In genomic region chr1:90239336-90240225, GRCm38 (mm10) we compare ENCODE assay signal across 15 mouse cellular contexts. TPM values are rescaled to one million over a fixed set of nuclear protein-coding genes. Genes with fewer than 3 reads are reported as not detected.
DNase-seq lines count a peak whose midpoint lies in the region; ATAC-seq lines count a peak whose summit lies in the region.
"Had no signal": no experiment of that assay in that cellular context is flagged by ENCODE, and none has a peak within 500 bp of the region (broad histone marks: within the 10 kb centered on the region; RNA-seq: fewer than 3 reads in every experiment).

No protein-coding gene starts in this region.

- ATAC-seq in heart, embryonic 12.5 days (ENCODE audit: insufficient number of reproducible peaks, low FRiP score), result no peak
- no peak for ATAC-seq in liver, embryonic 15.5 days (ENCODE audit: insufficient read depth)
- ATAC-seq: hindbrain, postnatal 0 days; intestine, postnatal 0 days had no signal

- 82% methylated on average over 16 of the region's 16 CpGs for WGBS in heart, embryonic 12.5 days
- WGBS in liver, embryonic 15.5 days (ENCODE audit: insufficient replicate concordance), result 77% methylated on average over 16 of the region's 16 CpGs

- peaks cover 49% of the 10 kb centered on the region for H3K4me1 ChIP-seq in heart, embryonic 12.5 days (replicated peaks)
- H3K4me1 ChIP-seq in liver, embryonic 15.5 days (replicated peaks), result peaks cover 53% of the 10 kb centered on the region
- H3K4me1 ChIP-seq: stomach, embryonic 15.5 days had no signal

- intact Hi-C loops in heart, postnatal 10 days (cut with DNase I), result loop anchor here (2.0 kb wide), 1 partner anchor 31 kb away; no protein-coding TSS in a partner anchor
- intact Hi-C loops in left cerebral cortex, postnatal 14 days (cut with DNase I), result no loop called here

- no peaks in the 10 kb centered on the region for H3K27me3 ChIP-seq in heart, embryonic 12.5 days (replicated peaks)
- peaks cover 26% of the 10 kb centered on the region; the same call in 1 of the 2 replicates for H3K27me3 ChIP-seq in liver, embryonic 15.5 days
- H3K27me3 ChIP-seq: forebrain, embryonic 12.5 days; stomach, embryonic 15.5 days had no signal

- peak overlapping the region; percentile 16; the same call in 1 of the 2 replicates for H3K4me2 ChIP-seq in heart, embryonic 12.5 days
- H3K4me2 ChIP-seq in liver, embryonic 15.5 days, result 0 out of 2 replicates have a peak overlapping the region, but pooled peaks have one; percentile 20
- H3K4me2 ChIP-seq: forebrain, embryonic 12.5 days; midbrain, embryonic 11.5 days; stomach, embryonic 15.5 days had no signal

- no peaks in the 10 kb centered on the region for H3K9me3 ChIP-seq in heart, embryonic 12.5 days (replicated peaks)
- H3K9me3 ChIP-seq in liver, embryonic 15.5 days (replicated peaks), result no peaks in the 10 kb centered on the region
- H3K9me3 ChIP-seq: embryonic facial prominence, embryonic 10.5 days; forebrain, embryonic 12.5 days; stomach, embryonic 15.5 days had no signal

- no peak for DNase-seq in heart, postnatal 10 days
- DNase-seq in adrenal gland, adult 2 months, result peak; percentile 87
- DNase-seq in adrenal gland, postnatal 10 days, result peak; percentile 63
- DNase-seq in cerebellum, adult 9-10 months, result no peak
- DNase-seq in left cerebral cortex, postnatal 14 days (ENCODE audit: low spot score in 2 of 2), result no peak
- DNase-seq: cerebellum, adult 11-12 months; heart, postnatal 4 days had no signal

- H3K27ac ChIP-seq in heart, embryonic 12.5 days (ENCODE audit: poor library complexity, severe bottlenecking), result no peak overlapping the region
- peak overlapping the region; percentile 66 for H3K27ac ChIP-seq in liver, embryonic 15.5 days (replicated peaks)
- H3K27ac ChIP-seq: embryonic facial prominence, embryonic 10.5 days; forebrain, embryonic 12.5 days; hindbrain, postnatal 0 days; stomach, embryonic 15.5 days had no signal

- no peaks in the 10 kb centered on the region for H3K36me3 ChIP-seq in heart, embryonic 12.5 days
- H3K36me3 ChIP-seq in liver, embryonic 15.5 days (replicated peaks), result no peaks in the 10 kb centered on the region
- H3K36me3 ChIP-seq: embryonic facial prominence, embryonic 10.5 days; forebrain, embryonic 12.5 days; stomach, embryonic 15.5 days had no signal

- H3K9ac ChIP-seq in heart, embryonic 12.5 days, result no peak overlapping the region
- H3K9ac ChIP-seq in liver, embryonic 15.5 days, result no peak overlapping the region
- H3K9ac ChIP-seq: forebrain, embryonic 12.5 days; stomach, embryonic 15.5 days had no signal

- H3K4me3 ChIP-seq in heart, embryonic 12.5 days, result no peak overlapping the region
- no peak overlapping the region for H3K4me3 ChIP-seq in liver, embryonic 15.5 days (replicated peaks)
- H3K4me3 ChIP-seq: embryonic facial prominence, embryonic 10.5 days; forebrain, embryonic 12.5 days; stomach, embryonic 15.5 days had no signal

RNA-seq across cellular contexts. Expression of gene Ackr3, which starts 35.8 kb away (rescaled TPM):
- polyA plus RNA-seq in heart, embryonic 12.5 days (2016; fragmentation: Nextera tagmentation; extraction: Ambion mirVana), result 49.4 and 52.2 TPM in 2 replicates
- 10 to 100 TPM; 45.4 to 48.9 TPM for total RNA-seq in heart, postnatal 10 days (2021)
- total RNA-seq in adrenal gland, adult 2 months (2021), result 100 to 1,000 TPM in 1 of 2 experiments, 10 to 100 TPM in 1; 90.5 to 175 TPM
- polyA plus RNA-seq in adrenal gland, adult 2 months (2012; rRNA removed), result 246 and 317 TPM in 2 replicates
- 10 to 100 TPM; 26.3 to 60.8 TPM for total RNA-seq in adrenal gland, postnatal 10 days (2021)
- 1.5 and 1.7 TPM in 2 replicates for polyA plus RNA-seq in liver, embryonic 15.5 days (2015; fragmentation: Nextera tagmentation; extraction: Ambion mirVana)
- 10 to 100 TPM in 1 of 2 experiments, 1 to 10 TPM in 1; 7.2 to 10.5 TPM for total RNA-seq in left cerebral cortex, postnatal 14 days (2021)

Comparison
In these comparisons a context has a peak if more than half of its experiments do, and no peak if none do; other contexts are left out.
1. DNase-seq: peak in adrenal gland, adult 2 months (single experiment) and adrenal gland, postnatal 10 days (single experiment); none in heart, postnatal 10 days (0 of 2), cerebellum, adult 9-10 months (single experiment) and left cerebral cortex, postnatal 14 days (0 of 2).